Mouse (Mus musculus) E14TG2a.4 (cell line): ENCODE measurements around the gene Dnmt3a.

Experiments
- CTCF ChIP-seq: conservative IDR thresholded peaks from 2 replicates; pipeline ENCODE4 v1.5.1; 2014; ENCODE audit warnings: low read length
- NANOG ChIP-seq: IDR thresholded peaks from 2 replicates; pipeline ENCODE4 v1.6.1; 2014; ENCODE audit warnings: borderline replicate concordance, low read length, mixed read lengths

GRCm38 (mm10) chr12:3954651-3955050 lies 148.8 kb downstream of the Dnmt3a start, which contains the start of gene Pomc:
- TF ChIP-seq CTCF = no peak
- TF ChIP-seq NANOG = no peak
